Mouse (Mus musculus): Measurements from ENCODE around the gene Slc3a2.

- no peak for TF ChIP-seq CTCF (IDR thresholded peaks at IDR 0.05; ENCODE audit: control insufficient read depth, insufficient read depth, insufficient read length)
- no peak for TF ChIP-seq MYOG (IDR thresholded peaks at IDR 0.05; ENCODE audit: control insufficient read depth, extremely low read depth, insufficient read length)
- TF ChIP-seq MAX (IDR thresholded peaks at IDR 0.05) = peak; percentile 86
Measured at GRCm38 (mm10) chr19:8722907-8723573, at the start of gene Slc3a2.
